Mouse (Mus musculus) embryonic facial prominence, embryonic 12.5 days (tissue): ENCODE measurements around the gene 4930502E18Rik. TPM values are rescaled to one million over a fixed set of nuclear protein-coding genes. Genes with fewer than 3 reads are reported as not detected.
"Not testable (repeated sequence)": the region's sequence is repeated elsewhere in the genome, so short reads cannot be mapped to it uniquely, and the experiment has no call there.

Source experiments
- ATAC-seq: fragments of 200-750 bp; cut with Nextera tagmentation; 2 replicates; pipeline ENCODE4 v1.8.0; 2017; ENCODE audit not compliant: insufficient number of reproducible peaks, insufficient read depth, low FRiP score, low TSS enrichment
- H3K27ac ChIP-seq: fragments of 300-500 bp; sonication (generic); 2 replicates; pipeline ENCODE4 v1.5.1; 2016; ENCODE audit warnings: mild to moderate bottlenecking
- H3K27me3 ChIP-seq: fragments of 300-500 bp; sonication (generic); 2 replicates; pipeline ENCODE4 v1.6.1; 2016; ENCODE audit warnings: mild to moderate bottlenecking, moderate library complexity
- H3K36me3 ChIP-seq: fragments of 300-500 bp; sonication (generic); 2 replicates; pipeline ENCODE4 v1.6.1; 2016; ENCODE audit warnings: mild to moderate bottlenecking
- H3K4me1 ChIP-seq: fragments of 300-500 bp; sonication (generic); 2 replicates; pipeline ENCODE4 v1.6.1; 2016
- H3K4me2 ChIP-seq: fragments of 300-500 bp; sonication (generic); replicated peaks from 2 replicates; pipeline ENCODE4 v1.6.1; 2016; ENCODE audit warnings: mild to moderate bottlenecking, moderate library complexity
- H3K4me3 ChIP-seq: fragments of 300-500 bp; sonication (generic); 2 replicates; pipeline ENCODE4 v1.5.1; 2016; ENCODE audit warnings: mild to moderate bottlenecking
- H3K9ac ChIP-seq: fragments of 300-500 bp; sonication (generic); 2 replicates; pipeline ENCODE4 v1.6.1; 2016; ENCODE audit warnings: mild to moderate bottlenecking, moderate library complexity
- H3K9me3 ChIP-seq: fragments of 300-500 bp; sonication (generic); 2 replicates; pipeline ENCODE4 v1.6.1; 2016; ENCODE audit warnings: mild to moderate bottlenecking, moderate library complexity
- WGBS: fragments of 180-500 bp; shearing (Covaris S2); methylation state at CpG from one replicate; pipeline ENCODE4 v1.1.7; 2016; 5-methylcytosine and 5-hydroxymethylcytosine counted together
- polyA plus RNA-seq: library from polyadenylated mRNA; unstranded; fragments of >200 nt; fragmentation: Nextera tagmentation; extraction: Ambion mirVana; gene quantifications from 2 replicates; pipeline ENCODE4 v1.2.1, GENCODE M21; 2016

Gene 4930502E18Rik
- 0.45 and 0.62 TPM in 2 replicates for polyA plus RNA-seq

- no peaks in the 10 kb centered on the region for H3K36me3 ChIP-seq
- H3K4me3 ChIP-seq, result no peak within 1 kb of the TSS
- H3K4me2 ChIP-seq, result no peak within 1 kb of the TSS
- H3K27ac ChIP-seq, result no peak within 1 kb of the TSS
- 78% methylated on average over 11 of the region's 11 CpGs for WGBS
- H3K9ac ChIP-seq, result no peak within 1 kb of the TSS
- no peaks in the 10 kb centered on the region for H3K4me1 ChIP-seq
- ATAC-seq, result no peak
- no peaks in the 10 kb centered on the region for H3K9me3 ChIP-seq
- no peaks in the 10 kb centered on the region for H3K27me3 ChIP-seq
Observed at GRCm38 (mm10) chrX:53724596-53724995, at the start of gene 4930502E18Rik. Gene 4930502E18Rik (plus strand): TSS chrX:53724826.

- H3K4me3 ChIP-seq, H3K27me3 ChIP-seq, ATAC-seq, H3K9me3 ChIP-seq, H3K36me3 ChIP-seq, H3K27ac ChIP-seq, H3K4me2 ChIP-seq, H3K4me1 ChIP-seq, H3K9ac ChIP-seq: not testable (repeated sequence)
- WGBS, result 36% methylated on average over 2 of the region's 2 CpGs
Observed at GRCm38 (mm10) chrX:53676943-53677342, 47.7 kb upstream of the 4930502E18Rik start.

GRCm38 (mm10) chrX:53682650-53683049 is 42.0 kb upstream of the 4930502E18Rik start:
- not testable (repeated sequence) for H3K36me3 ChIP-seq, H3K9me3 ChIP-seq, H3K4me1 ChIP-seq, H3K27me3 ChIP-seq, H3K9ac ChIP-seq, H3K4me2 ChIP-seq, H3K4me3 ChIP-seq, H3K27ac ChIP-seq, ATAC-seq
- 53% methylated on average over 2 of the region's 3 CpGs for WGBS

- not testable (repeated sequence) for H3K9ac ChIP-seq, H3K4me1 ChIP-seq, H3K9me3 ChIP-seq, ATAC-seq, H3K4me2 ChIP-seq, H3K27me3 ChIP-seq, H3K36me3 ChIP-seq, H3K27ac ChIP-seq, H3K4me3 ChIP-seq
- 83% methylated on average over 2 of the region's 4 CpGs for WGBS
Observed at GRCm38 (mm10) chrX:53684676-53685075, 40.0 kb upstream of the 4930502E18Rik start.

- Histone ChIP-seq H3K36me3 (no peaks in the 10 kb centered on the region), H3K4me1 (no peaks in the 10 kb centered on the region), H3K27me3 (no peaks in the 10 kb centered on the region), H3K9me3 (no peaks in the 10 kb centered on the region), H3K9ac (no peak overlapping the region), H3K27ac (no peak overlapping the region), H3K4me3 (no peak overlapping the region), H3K4me2 (no peak overlapping the region)
- no peak for ATAC-seq
- WGBS, result 63% methylated on average over 2 of the region's 2 CpGs
Observed at GRCm38 (mm10) chrX:53692065-53692464, 32.6 kb upstream of the 4930502E18Rik start.

- no peak overlapping the region for H3K9ac ChIP-seq
- H3K27me3 ChIP-seq, result no peaks in the 10 kb centered on the region
- H3K4me2 ChIP-seq, result no peak overlapping the region
- no peak for ATAC-seq
- no peak overlapping the region for H3K27ac ChIP-seq
- H3K36me3 ChIP-seq, result no peaks in the 10 kb centered on the region
- no peak overlapping the region for H3K4me3 ChIP-seq
- H3K9me3 ChIP-seq, result no peaks in the 10 kb centered on the region
- no peaks in the 10 kb centered on the region for H3K4me1 ChIP-seq
- WGBS, result 71% methylated on average over 2 of the region's 2 CpGs
Observed at GRCm38 (mm10) chrX:53693141-53693540, 31.5 kb upstream of the 4930502E18Rik start.

GRCm38 (mm10) chrX:53694008-53694777 is 30.4 kb upstream of the 4930502E18Rik start:
- Histone ChIP-seq H3K9me3 (no peaks in the 10 kb centered on the region), H3K4me1 (no peaks in the 10 kb centered on the region), H3K4me3 (no peak overlapping the region), H3K27me3 (no peaks in the 10 kb centered on the region), H3K9ac (no peak overlapping the region), H3K36me3 (no peaks in the 10 kb centered on the region), H3K4me2 (no peak overlapping the region), H3K27ac (no peak overlapping the region)
- no peak for ATAC-seq
- 81% methylated on average over 9 of the region's 9 CpGs for WGBS

- no peaks in the 10 kb centered on the region for H3K4me1 ChIP-seq
- H3K36me3 ChIP-seq, result no peaks in the 10 kb centered on the region
- H3K4me3 ChIP-seq, result no peak overlapping the region
- no peak overlapping the region for H3K4me2 ChIP-seq
- H3K9ac ChIP-seq, result no peak overlapping the region
- H3K9me3 ChIP-seq, result no peaks in the 10 kb centered on the region
- H3K27me3 ChIP-seq, result no peaks in the 10 kb centered on the region
- no peak for ATAC-seq
- no peak overlapping the region for H3K27ac ChIP-seq
- 86% methylated on average over 2 of the region's 2 CpGs for WGBS
Observed at GRCm38 (mm10) chrX:53699225-53699624, 25.4 kb upstream of the 4930502E18Rik start.

- Histone ChIP-seq H3K4me1 (no peaks in the 10 kb centered on the region), H3K27ac (no peak overlapping the region), H3K36me3 (no peaks in the 10 kb centered on the region), H3K27me3 (no peaks in the 10 kb centered on the region), H3K4me3 (no peak overlapping the region), H3K9ac (no peak overlapping the region), H3K9me3 (no peaks in the 10 kb centered on the region), H3K4me2 (no peak overlapping the region)
- WGBS, result 60% methylated on average over 3 of the region's 3 CpGs
- ATAC-seq, result no peak
Observed at GRCm38 (mm10) chrX:53702673-53703072, 22.0 kb upstream of the 4930502E18Rik start.

GRCm38 (mm10) chrX:53715942-53716322 is 8.7 kb upstream of the 4930502E18Rik start:
- Histone ChIP-seq H3K4me3 (peak overlapping the region; percentile 27), H3K4me1 (no peaks in the 10 kb centered on the region), H3K9me3 (no peaks in the 10 kb centered on the region), H3K9ac (no peak overlapping the region), H3K27ac (no peak overlapping the region), H3K4me2 (peak overlapping the region; percentile 50), H3K27me3 (no peaks in the 10 kb centered on the region), H3K36me3 (no peaks in the 10 kb centered on the region)
- no peak for ATAC-seq
- 43% methylated on average over 2 of the region's 2 CpGs for WGBS

- H3K4me2 ChIP-seq, result peak overlapping the region; percentile 50
- peak overlapping the region; percentile 27 for H3K4me3 ChIP-seq
- H3K36me3 ChIP-seq, result no peaks in the 10 kb centered on the region
- no peak overlapping the region for H3K27ac ChIP-seq
- peak; percentile 76 for ATAC-seq
- H3K4me1 ChIP-seq, result no peaks in the 10 kb centered on the region
- no peaks in the 10 kb centered on the region for H3K9me3 ChIP-seq
- 24% methylated on average over 49 of the region's 49 CpGs for WGBS
- H3K9ac ChIP-seq, result no peak overlapping the region
- no peaks in the 10 kb centered on the region for H3K27me3 ChIP-seq
Observed at GRCm38 (mm10) chrX:53716323-53717182, 8.1 kb upstream of the 4930502E18Rik start.

- Histone ChIP-seq H3K9me3 (no peaks in the 10 kb centered on the region), H3K27ac (no peak overlapping the region), H3K9ac (no peak overlapping the region), H3K4me1 (no peaks in the 10 kb centered on the region), H3K4me3 (no peak overlapping the region), H3K27me3 (no peaks in the 10 kb centered on the region), H3K4me2 (no peak overlapping the region), H3K36me3 (no peaks in the 10 kb centered on the region)
- no peak for ATAC-seq
- WGBS, result 89% methylated on average over 2 of the region's 2 CpGs
Observed at GRCm38 (mm10) chrX:53728967-53729366, 4.3 kb downstream of the 4930502E18Rik start.
